Mouse (Mus musculus) small intestine, adult 2 months (tissue): ENCODE data around the gene Cbll1. TPM values are rescaled to one million over a fixed set of nuclear protein-coding genes. Genes with fewer than 3 reads are reported as not detected.

Experiments
- H3K27ac ChIP-seq: fragments of 200-500 bp; 2 replicates; pipeline ENCODE4 v1.5.1; 2012; ENCODE audit warnings: low read depth, low read length, control low read depth, inconsistent platforms; ENCODE audit not compliant: insufficient read depth
- H3K27me3 ChIP-seq: fragments of 200-500 bp; 2 replicates; pipeline ENCODE4 v1.6.1; 2012; ENCODE audit warnings: mild to moderate bottlenecking, moderate library complexity, low read length, inconsistent platforms; ENCODE audit not compliant: control insufficient read depth, insufficient read depth
- H3K36me3 ChIP-seq: fragments of 200-500 bp; 2 replicates; pipeline ENCODE4 v1.6.1; 2012; ENCODE audit warnings: mild to moderate bottlenecking, low read length, control low read depth, inconsistent platforms; ENCODE audit not compliant: control insufficient read depth, insufficient read depth
- H3K4me1 ChIP-seq: fragments of 200-500 bp; 2 replicates; pipeline ENCODE4 v1.6.1; 2012; ENCODE audit warnings: low read length, inconsistent platforms, mixed read lengths; ENCODE audit not compliant: control insufficient read depth, insufficient read depth, insufficient read length
- H3K4me3 ChIP-seq: fragments of 200-500 bp; 2 replicates; pipeline ENCODE4 v1.5.1; 2012; ENCODE audit warnings: low read depth, mild to moderate bottlenecking, control low read depth, inconsistent platforms, low read length, moderate library complexity
- CTCF ChIP-seq: fragments of 200-500 bp; IDR thresholded peaks from 2 replicates; pipeline ENCODE4 v1.5.1; 2012; ENCODE audit warnings: low read depth, mild to moderate bottlenecking, control low read depth, inconsistent platforms, low read length, moderate library complexity, mixed read lengths; ENCODE audit not compliant: insufficient replicate concordance, insufficient read length; ENCODE audit errors: extremely low read depth
- POLR2A ChIP-seq: fragments of 200-500 bp; IDR thresholded peaks from 2 replicates; pipeline ENCODE4 v1.6.1; 2012; ENCODE audit warnings: low read depth, mild to moderate bottlenecking, control low read depth, inconsistent platforms, low read length, moderate library complexity
- WGBS: fragments of 180-500 bp; shearing (Covaris S2); methylation state at CpG from one replicate; pipeline ENCODE4 v1.1.7; 2018; 5-methylcytosine and 5-hydroxymethylcytosine counted together
- polyA plus RNA-seq: library from polyadenylated mRNA; depleted of rRNA; stranded (reverse); fragments of >200 nt; gene quantifications from 2 replicates; pipeline ENCODE4 v1.2.3, GENCODE M21; 2012

Gene Cbll1
- polyA plus RNA-seq, 1 experiment = 4.1 TPM

GRCm38 (mm10) chr12:31534060-31534843 lies 34.8 kb upstream of the Cbll1 start:
- no peak overlapping the region for H3K4me3 ChIP-seq
- H3K27ac ChIP-seq = no peak overlapping the region
- TF ChIP-seq POLR2A (no peak), CTCF (no peak)
- H3K27me3 ChIP-seq = no peaks in the 10 kb centered on the region
- peaks cover 12% of the 10 kb centered on the region; the same call in 1 of the 2 replicates for H3K4me1 ChIP-seq
- H3K36me3 ChIP-seq = no peaks in the 10 kb centered on the region
- 32% methylated on average over 11 of the region's 11 CpGs for WGBS

GRCm38 (mm10) chr12:31533218-31533908 lies 33.9 kb upstream of the Cbll1 start:
- Histone ChIP-seq H3K27ac (no peak overlapping the region), H3K4me1 (peaks cover 12% of the 10 kb centered on the region; the same call in 1 of the 2 replicates), H3K4me3 (no peak overlapping the region), H3K36me3 (no peaks in the 10 kb centered on the region), H3K27me3 (no peaks in the 10 kb centered on the region)
- TF ChIP-seq CTCF (no peak), POLR2A (no peak)
- 37% methylated on average over 10 of the region's 10 CpGs for WGBS

- no peak overlapping the region for H3K27ac ChIP-seq
- H3K4me3 ChIP-seq = no peak overlapping the region
- no peaks in the 10 kb centered on the region for H3K36me3 ChIP-seq
- TF ChIP-seq POLR2A = no peak
- TF ChIP-seq CTCF = no peak
- WGBS = 87% methylated on average over 14 of the region's 14 CpGs
- peaks cover 5% of the 10 kb centered on the region; the same call in 1 of the 2 replicates for H3K4me1 ChIP-seq
- H3K27me3 ChIP-seq = no peaks in the 10 kb centered on the region
Observed at GRCm38 (mm10) chr12:31532054-31532453, 32.6 kb upstream of the Cbll1 start.

GRCm38 (mm10) chr12:31527407-31527806 lies 28.0 kb upstream of the Cbll1 start:
- WGBS = 30% methylated on average over 6 of the region's 6 CpGs
- TF ChIP-seq POLR2A = no peak
- TF ChIP-seq CTCF = no peak
- no peaks in the 10 kb centered on the region for H3K36me3 ChIP-seq
- no peak overlapping the region for H3K27ac ChIP-seq
- no peaks in the 10 kb centered on the region for H3K27me3 ChIP-seq
- H3K4me3 ChIP-seq = no peak overlapping the region
- H3K4me1 ChIP-seq = no peaks in the 10 kb centered on the region

- H3K27me3 ChIP-seq = no peaks in the 10 kb centered on the region
- H3K36me3 ChIP-seq = no peaks in the 10 kb centered on the region
- peaks cover 2% of the 10 kb centered on the region; the same call in 1 of the 2 replicates for H3K4me1 ChIP-seq
- TF ChIP-seq POLR2A = no peak
- TF ChIP-seq CTCF = no peak
- H3K4me3 ChIP-seq = no peak overlapping the region
- WGBS = 85% methylated on average over 3 of the region's 3 CpGs
- no peak overlapping the region for H3K27ac ChIP-seq
Observed at GRCm38 (mm10) chr12:31521371-31521770, 22.0 kb upstream of the Cbll1 start.

GRCm38 (mm10) chr12:31520119-31520518 lies 20.7 kb upstream of the Cbll1 start:
- Histone ChIP-seq H3K27ac (no peak overlapping the region), H3K27me3 (no peaks in the 10 kb centered on the region), H3K4me3 (no peak overlapping the region), H3K4me1 (peaks cover 2% of the 10 kb centered on the region; the same call in 1 of the 2 replicates), H3K36me3 (no peaks in the 10 kb centered on the region)
- WGBS = 75% methylated on average over 6 of the region's 6 CpGs
- TF ChIP-seq POLR2A (no peak), CTCF (no peak)
